Mouse (Mus musculus): Measurements from ENCODE around the gene Zfp618.
A peak's percentile ranks its signal among the peaks of the same experiment; 100 is the strongest.

The Zfp618 gene

DNA sequence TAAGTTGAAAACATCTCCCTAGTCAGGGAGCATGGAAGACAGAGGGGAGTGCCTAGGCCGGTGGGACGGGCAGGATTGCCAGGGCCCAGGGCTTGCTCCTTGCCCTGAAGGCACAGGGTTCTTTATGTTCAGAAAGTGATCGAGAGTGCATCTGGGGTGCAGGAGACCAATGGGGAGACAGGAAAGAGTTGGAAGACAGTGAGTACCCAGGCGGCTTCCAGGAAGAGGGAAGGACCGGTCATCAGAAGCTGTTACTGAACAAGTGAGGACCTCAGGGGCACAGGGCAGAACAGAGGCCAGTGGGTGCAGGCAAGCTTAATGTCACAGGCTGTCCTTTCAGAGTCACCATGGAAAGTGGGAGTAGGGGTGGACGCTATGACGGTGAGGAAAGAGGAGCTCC lies 192.8 kb downstream of the Zfp618 start:
- DNase-seq (ENCODE audit: low spot score): no peak

GRCm38 (mm10) chr4:63158961-63159592 lies 193.7 kb downstream of the Zfp618 start:
- peak; percentile 49 for DNase-seq (ENCODE audit: low spot score)

GRCm38 (mm10) chr4:63165636-63166035 lies 200.3 kb downstream of the Zfp618 start:
- DNase-seq (ENCODE audit: low spot score): no peak

DNA sequence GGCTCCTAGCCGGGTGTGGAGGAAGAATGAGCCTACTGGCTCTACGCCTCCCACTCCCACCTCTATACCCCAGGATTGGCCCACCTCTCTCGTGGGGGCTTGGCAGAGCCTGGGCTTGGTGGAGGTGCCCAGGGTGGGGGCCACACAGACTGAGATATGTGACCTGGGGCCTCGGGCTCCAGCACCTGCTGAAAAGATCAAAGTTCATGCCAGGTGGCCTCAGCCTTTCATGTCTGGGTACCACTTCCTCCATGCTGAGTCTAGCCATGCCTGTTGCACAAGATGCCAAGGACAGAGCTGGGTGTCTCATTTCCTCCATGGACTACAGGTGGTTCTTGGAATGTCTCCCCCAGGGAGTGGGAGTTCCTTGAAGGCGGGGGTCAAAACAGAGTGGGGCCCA lies 200.9 kb downstream of the Zfp618 start:
- DNase-seq (ENCODE audit: low spot score): no peak

DNA sequence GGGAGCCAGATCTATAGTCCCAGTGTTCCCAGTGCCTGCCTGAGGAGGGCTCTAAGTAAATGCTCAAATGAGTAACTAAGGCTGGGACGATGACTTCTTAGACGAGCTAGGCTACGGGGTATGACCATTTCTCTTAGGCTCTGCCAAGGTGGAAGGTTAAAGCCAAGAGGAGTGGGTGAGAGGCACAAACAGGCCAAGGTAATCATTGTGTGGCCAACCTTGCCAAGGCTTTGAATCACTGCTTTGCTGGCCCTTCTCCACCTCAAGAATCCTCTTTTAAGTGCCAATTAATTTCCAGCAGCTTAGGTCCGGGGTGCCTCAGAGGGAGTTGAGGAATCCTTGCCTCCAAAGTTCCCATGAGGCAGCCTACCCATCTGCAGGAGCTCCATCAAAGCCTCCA lies 204.7 kb downstream of the Zfp618 start:
- DNase-seq (ENCODE audit: low spot score): no peak

DNA sequence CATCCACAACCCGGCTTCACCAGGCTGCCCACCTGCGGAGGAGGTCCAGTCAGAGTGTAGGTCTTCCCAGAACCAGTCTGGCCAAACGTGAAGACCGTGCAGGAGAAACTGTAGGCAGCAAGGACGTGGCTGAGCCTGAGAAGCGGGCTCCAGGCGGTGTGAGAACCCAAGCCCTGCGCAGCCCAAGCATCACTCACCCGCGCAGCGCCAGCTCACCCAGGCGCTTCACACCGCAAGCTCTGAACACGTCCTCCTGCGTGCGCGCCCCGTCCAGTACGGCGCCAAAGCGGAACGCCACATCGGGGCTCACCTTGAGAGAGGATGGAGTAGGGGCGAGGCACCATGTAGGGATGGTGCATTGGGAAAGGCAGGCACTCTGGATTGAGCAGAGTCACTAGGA lies 205.7 kb downstream of the Zfp618 start:
- DNase-seq (ENCODE audit: low spot score): no peak

GRCm38 (mm10) chr4:63171969-63172685 lies 206.8 kb downstream of the Zfp618 start, which contains the start of gene Kif12:
Gene Kif12, minus strand, starts transcription at chr4:63172131.
- no peak for DNase-seq (ENCODE audit: low spot score)

DNA sequence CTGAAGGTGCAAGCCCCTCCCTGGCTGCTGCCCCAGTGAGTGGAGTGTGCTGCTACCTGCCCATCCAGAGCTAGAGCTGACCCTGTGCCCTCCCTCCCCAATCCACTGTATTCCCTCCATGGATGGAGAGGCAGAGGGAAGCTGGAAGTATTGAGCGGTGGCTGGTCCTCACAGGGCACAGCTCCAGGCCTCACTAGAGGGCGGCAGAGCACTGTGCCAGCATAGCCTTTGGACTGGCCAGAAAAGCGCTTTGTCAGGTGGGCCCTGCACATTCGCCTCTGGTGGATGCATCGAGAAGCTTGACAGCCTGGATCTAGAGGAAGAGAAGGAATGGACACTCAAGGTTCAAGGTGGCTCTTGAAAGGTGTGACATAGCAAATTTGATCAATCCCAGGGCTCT lies 216.2 kb downstream of the Zfp618 start:
- DNase-seq (ENCODE audit: low spot score): no peak

GRCm38 (mm10) chr4:63186281-63186870 lies 221.0 kb downstream of the Zfp618 start:
- DNase-seq (ENCODE audit: low spot score): no peak
